Mouse (Mus musculus): ENCODE results near the gene Tcaf3. TPM values are rescaled to one million over a fixed set of nuclear protein-coding genes. Genes with fewer than 3 reads are reported as not detected.

Gene Tcaf3
- total and polyA plus RNA-seq, 3 experiments, result not detected

DNA sequence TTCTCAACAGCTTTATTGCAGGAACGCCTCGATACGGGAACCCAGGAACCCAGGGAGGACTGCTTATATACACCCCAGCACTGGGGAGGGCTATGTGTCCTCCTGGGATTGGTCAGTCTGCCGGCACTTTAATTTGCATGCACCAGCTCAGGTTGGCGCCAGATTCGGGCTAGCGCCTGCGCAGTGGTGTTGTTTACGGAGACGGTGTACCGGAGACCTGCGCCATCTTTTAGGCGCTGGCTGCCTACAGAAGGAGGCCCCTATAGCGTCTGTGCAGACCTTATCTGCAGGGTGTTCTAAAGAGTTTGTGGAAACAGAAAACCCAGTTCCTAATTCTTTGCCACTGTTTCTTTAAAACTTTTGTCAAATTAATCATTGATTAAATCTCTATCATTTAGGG is 38.9 kb downstream of the Tcaf3 start:
- Histone ChIP-seq H3K9me3 (replicated peaks; ENCODE audit: insufficient read depth, low read length) (no peaks in the 10 kb centered on the region), H3K4me3 (ENCODE audit: control insufficient read depth in 1 of 2, insufficient read depth in 1 of 2, low read depth in 2 of 2, low read length in 2 of 2) (no peak overlapping the region), H3K27me3 (ENCODE audit: control insufficient read depth in 1 of 2, insufficient read depth in 2 of 2, low read length in 2 of 2) (peaks cover 0 to 2% of the 10 kb centered on the region in 2 experiments; a peak in 1 of 4 replicates), H3K4me1 (ENCODE audit: control insufficient read depth in 1 of 2, insufficient read depth in 2 of 2, low read length in 2 of 2) (no peaks in the 10 kb centered on the region), H3K27ac (ENCODE audit: control insufficient read depth, low read depth, low read length) (no peak overlapping the region), H3K9ac (ENCODE audit: control insufficient read depth, low read depth, low read length, poor library complexity, severe bottlenecking) (no peak overlapping the region), H3K36me3 (ENCODE audit: control insufficient read depth in 1 of 2, insufficient read depth in 2 of 2, low read length in 2 of 2) (no peaks in the 10 kb centered on the region), H3K79me2 (ENCODE audit: control insufficient read depth, insufficient read depth, low read length, poor library complexity) (no peaks in the 10 kb centered on the region)
- no peak for TF ChIP-seq EP300 (IDR thresholded peaks at IDR 0.05; ENCODE audit: low read depth in 1 of 2, low read length in 2 of 2)
- no peak for TF ChIP-seq CHD1 (IDR thresholded peaks at IDR 0.05; ENCODE audit: low read depth, low read length)
- TF ChIP-seq RCOR1 (IDR thresholded peaks at IDR 0.05; ENCODE audit: low read depth, low read length), result no peak
- TF ChIP-seq TBP (IDR thresholded peaks at IDR 0.05; ENCODE audit: low read depth, low read length), result no peak
- no peak for TF ChIP-seq ETS1 (IDR thresholded peaks at IDR 0.05; ENCODE audit: low read depth, low read length)
- TF ChIP-seq KAT2A (conservative IDR thresholded peaks at IDR 0.05; ENCODE audit: low read depth, low read length), result no peak
- no peak for TF ChIP-seq RAD21 (IDR thresholded peaks at IDR 0.05; ENCODE audit: low read depth, low read length)
- DNase-seq (ENCODE audit: low read depth, low spot score), result no peak

DNA sequence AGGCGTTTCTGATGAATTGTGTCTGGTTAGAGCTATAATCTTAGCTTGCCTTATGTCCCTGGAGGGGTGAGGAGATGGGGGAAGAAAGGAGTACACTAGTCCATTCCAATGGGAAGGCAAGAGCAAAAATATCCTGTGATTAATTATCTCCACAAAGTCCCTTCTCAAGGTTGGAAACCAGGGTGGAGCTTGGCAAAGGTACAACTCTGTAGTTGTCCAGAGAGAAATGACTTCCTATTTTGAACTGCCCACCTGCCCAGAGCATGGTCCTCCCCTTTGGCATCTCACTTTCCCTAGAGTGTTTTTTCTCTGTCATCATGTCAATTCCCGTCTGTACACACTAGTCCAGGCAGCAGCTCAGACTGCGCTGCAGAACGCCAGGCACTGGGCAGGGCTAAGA is 50.0 kb downstream of the Tcaf3 start, which contains the start of gene Olfr455:
Gene Olfr455, minus strand, starts transcription at position 127 of the 400 bp plus-strand sequence.
- no peak for DNase-seq (ENCODE audit: low read depth, low spot score)
- TF ChIP-seq BHLHE40 (IDR thresholded peaks at IDR 0.05; ENCODE audit: borderline replicate concordance, low read depth, low read length) (no peak), TCF12 (IDR thresholded peaks at IDR 0.05; ENCODE audit: low read depth, low read length) (no peak), GABPA (IDR thresholded peaks at IDR 0.05; ENCODE audit: low read depth, low read length) (no peak), MEF2A (IDR thresholded peaks at IDR 0.05; ENCODE audit: extremely low read depth, insufficient replicate concordance, low read depth, low read length, poor library complexity, severe bottlenecking) (no peak), ZMIZ1 (IDR thresholded peaks at IDR 0.05; ENCODE audit: low read depth, low read length) (no peak), HCFC1 (IDR thresholded peaks at IDR 0.05; ENCODE audit: low read depth, low read length) (no peak)
- no peak within 1 kb of the TSS for H3K4me3 ChIP-seq (ENCODE audit: control insufficient read depth in 1 of 2, insufficient read depth in 1 of 2, low read depth in 2 of 2, low read length in 2 of 2)
- no peaks in the 10 kb centered on the region for H3K4me1 ChIP-seq (ENCODE audit: control insufficient read depth in 1 of 2, insufficient read depth in 2 of 2, low read length in 2 of 2)
- H3K27me3 ChIP-seq (ENCODE audit: control insufficient read depth in 1 of 2, insufficient read depth in 2 of 2, low read length in 2 of 2), result no peaks in the 10 kb centered on the region
- H3K79me2 ChIP-seq (ENCODE audit: control insufficient read depth, insufficient read depth, low read length, poor library complexity), result no peaks in the 10 kb centered on the region
- no peaks in the 10 kb centered on the region for H3K9me3 ChIP-seq (replicated peaks; ENCODE audit: insufficient read depth, low read length)
- H3K36me3 ChIP-seq (ENCODE audit: control insufficient read depth in 1 of 2, insufficient read depth in 2 of 2, low read length in 2 of 2), result no peaks in the 10 kb centered on the region
- no peak within 1 kb of the TSS for H3K9ac ChIP-seq (ENCODE audit: control insufficient read depth, low read depth, low read length, poor library complexity, severe bottlenecking)
- H3K27ac ChIP-seq (ENCODE audit: control insufficient read depth, low read depth, low read length), result no peak within 1 kb of the TSS

DNA sequence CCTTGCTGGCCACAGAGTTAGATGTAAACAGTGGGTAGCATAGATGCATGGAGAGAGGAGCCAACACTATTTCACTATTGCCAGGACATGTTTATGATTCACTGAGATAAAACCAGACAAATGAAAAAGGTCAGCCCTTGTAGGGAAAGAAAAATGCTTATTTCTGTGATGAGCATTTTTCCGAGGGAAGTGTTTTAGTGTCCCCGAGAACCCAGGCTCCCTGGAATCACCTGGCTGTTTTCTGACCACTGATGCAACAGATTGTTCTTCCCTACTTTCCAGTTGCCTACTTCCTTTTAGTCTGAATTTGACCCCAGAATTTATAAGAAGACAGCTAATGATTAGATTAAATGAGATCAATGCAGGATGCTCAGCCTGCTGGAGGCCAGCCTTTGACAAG is 51.3 kb downstream of the Tcaf3 start:
- Histone ChIP-seq H3K27ac (ENCODE audit: control insufficient read depth, low read depth, low read length) (no peak overlapping the region), H3K9ac (ENCODE audit: control insufficient read depth, low read depth, low read length, poor library complexity, severe bottlenecking) (no peak overlapping the region), H3K36me3 (ENCODE audit: control insufficient read depth in 1 of 2, insufficient read depth in 2 of 2, low read length in 2 of 2) (no peaks in the 10 kb centered on the region), H3K4me1 (ENCODE audit: control insufficient read depth in 1 of 2, insufficient read depth in 2 of 2, low read length in 2 of 2) (no peaks in the 10 kb centered on the region), H3K27me3 (ENCODE audit: control insufficient read depth in 1 of 2, insufficient read depth in 2 of 2, low read length in 2 of 2) (no peaks in the 10 kb centered on the region), H3K79me2 (ENCODE audit: control insufficient read depth, insufficient read depth, low read length, poor library complexity) (no peaks in the 10 kb centered on the region), H3K4me3 (ENCODE audit: control insufficient read depth in 1 of 2, insufficient read depth in 1 of 2, low read depth in 2 of 2, low read length in 2 of 2) (no peak overlapping the region), H3K9me3 (replicated peaks; ENCODE audit: insufficient read depth, low read length) (no peaks in the 10 kb centered on the region)
- TF ChIP-seq TAL1 (IDR thresholded peaks at IDR 0.05; ENCODE audit: low read length) (no peak), ELF1 (IDR thresholded peaks at IDR 0.05; ENCODE audit: low read depth, low read length) (no peak), MAZ (IDR thresholded peaks at IDR 0.05; ENCODE audit: low read depth, low read length) (no peak), NELFE (IDR thresholded peaks at IDR 0.05; ENCODE audit: low read depth, low read length) (no peak), EP300 (IDR thresholded peaks at IDR 0.05; ENCODE audit: low read depth in 1 of 2, low read length in 2 of 2) (no peak), E2F4 (IDR thresholded peaks at IDR 0.05; ENCODE audit: borderline replicate concordance, low read depth, low read length) (no peak), JUND (IDR thresholded peaks at IDR 0.05; ENCODE audit: low read depth, low read length) (no peak), NRF1 (IDR thresholded peaks at IDR 0.05; ENCODE audit: insufficient read depth, low read depth, low read length, poor library complexity, severe bottlenecking) (no peak), MYB (IDR thresholded peaks at IDR 0.05; ENCODE audit: low read depth, low read length) (no peak), ZC3H11A (IDR thresholded peaks at IDR 0.05; ENCODE audit: low read depth, low read length) (no peak), ZMIZ1 (IDR thresholded peaks at IDR 0.05; ENCODE audit: low read depth, low read length) (no peak), MAFK (IDR thresholded peaks at IDR 0.05; ENCODE audit: borderline replicate concordance, low read depth, low read length) (no peak), HCFC1 (IDR thresholded peaks at IDR 0.05; ENCODE audit: low read depth, low read length) (no peak), TBP (IDR thresholded peaks at IDR 0.05; ENCODE audit: low read depth, low read length) (no peak), MAX (IDR thresholded peaks at IDR 0.05; ENCODE audit: low read length) (no peak)
- DNase-seq (ENCODE audit: low read depth, low spot score), result no peak

All from MEL (cell line).